Mouse (Mus musculus): ENCODE results near the gene Cyp4f40.
"Not testable (repeated sequence)": the region's sequence is repeated elsewhere in the genome, so short reads cannot be mapped to it uniquely, and the experiment has no call there.

Gene Cyp4f40

DNA sequence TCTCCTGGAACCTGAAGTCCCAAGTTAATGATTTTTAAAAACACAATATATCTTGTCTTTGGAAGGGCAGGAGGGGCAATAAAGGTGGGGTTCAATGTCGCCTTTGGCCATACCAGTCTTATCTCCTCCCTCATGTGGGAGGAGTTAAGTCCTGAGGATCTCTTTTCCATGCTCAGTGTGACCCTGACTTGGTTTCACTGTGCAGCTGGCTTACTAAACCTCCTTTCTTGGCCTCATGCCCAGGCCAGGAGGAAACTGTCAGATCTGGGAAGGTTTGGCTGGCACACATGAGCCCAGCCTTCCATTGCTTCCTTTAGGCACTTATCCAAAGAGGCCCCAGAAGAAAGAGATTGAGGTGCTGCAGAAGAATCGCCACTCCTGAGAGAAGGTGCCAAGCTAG is at the start of gene Cyp4f40:
Gene Cyp4f40 (plus strand): TSS at position 189 of the 400 bp plus-strand sequence.
- no peak for DNase-seq (ENCODE audit: low spot score)

DNA sequence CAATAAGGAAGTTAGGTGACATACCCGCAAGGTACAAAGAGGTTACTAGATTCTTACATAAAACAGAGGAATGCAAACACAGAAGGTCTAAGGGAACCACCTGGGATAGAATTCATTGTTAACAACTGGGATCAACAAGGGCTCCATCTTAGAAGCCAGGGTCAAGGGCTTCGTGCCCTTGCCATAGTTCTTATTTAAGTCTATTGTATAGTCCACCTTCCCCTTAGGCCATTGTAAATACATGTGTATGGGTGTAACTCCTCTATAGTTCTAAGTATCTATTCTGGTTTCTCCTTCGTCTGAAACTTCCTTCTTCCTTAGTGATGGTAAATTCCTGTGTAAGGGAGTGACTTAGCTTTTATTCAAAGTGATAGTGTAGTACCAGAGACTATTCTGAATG is 48.5 kb upstream of the Cyp4f40 start:
- DNase-seq (ENCODE audit: low spot score): not testable (repeated sequence)

DNA sequence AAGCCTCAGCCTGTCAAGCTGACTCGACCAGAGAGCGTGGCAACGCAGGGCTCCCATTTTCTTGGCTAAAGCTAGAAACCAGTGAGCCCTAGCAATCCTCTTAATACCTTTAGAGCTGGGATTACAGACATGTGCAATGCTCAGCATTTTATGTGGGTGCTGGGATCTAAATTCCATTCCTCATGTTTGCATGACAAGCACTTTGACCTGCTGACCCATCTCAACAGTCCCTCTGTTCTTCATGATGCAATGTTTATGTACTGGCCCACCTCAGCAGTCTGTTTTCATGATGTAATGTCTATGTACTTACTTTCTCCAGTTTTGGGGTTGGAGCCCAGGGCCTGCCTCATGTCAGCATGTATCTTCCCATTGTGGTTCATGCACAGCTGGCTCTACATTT is 47.8 kb upstream of the Cyp4f40 start:
- no peak for DNase-seq (ENCODE audit: low spot score)

DNA sequence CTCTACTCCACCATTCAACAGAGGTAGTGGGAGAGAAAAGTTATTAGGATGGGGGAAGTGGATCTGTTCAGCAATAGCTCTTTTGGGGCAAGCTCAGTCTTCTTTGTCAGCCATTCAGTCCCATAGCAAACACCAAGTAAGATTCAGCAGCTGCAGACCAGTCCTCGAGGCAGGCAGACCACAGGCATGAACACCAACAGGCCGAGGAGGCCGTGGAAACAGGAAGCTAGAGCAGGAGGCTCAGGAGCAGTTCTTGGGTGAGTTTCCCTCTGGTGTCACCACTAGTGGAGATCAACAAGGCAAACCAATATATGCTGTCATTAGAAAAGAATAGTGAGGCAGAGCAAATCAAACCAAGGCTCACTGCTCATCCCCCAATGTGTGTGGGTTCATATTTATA is 46.3 kb upstream of the Cyp4f40 start:
- no peak for DNase-seq (ENCODE audit: low spot score)

DNA sequence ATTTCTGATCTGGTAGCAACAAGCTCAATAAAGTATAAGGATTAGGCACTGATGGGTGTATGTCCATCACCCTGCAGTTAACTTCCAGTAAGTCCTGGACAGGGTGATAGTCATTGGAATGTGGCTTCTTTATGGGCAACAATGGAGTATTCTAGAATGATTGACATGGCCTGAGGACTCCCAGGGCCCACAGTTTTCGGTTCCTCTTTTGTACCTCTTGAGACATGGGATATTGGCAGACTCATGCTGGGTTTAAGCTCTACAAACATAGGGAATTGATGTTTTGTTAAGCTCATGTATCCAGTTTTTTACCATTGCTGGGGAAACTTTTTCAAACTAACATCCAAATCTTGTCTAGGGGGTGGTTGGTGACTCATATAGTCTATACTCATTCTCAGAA is 41.4 kb upstream of the Cyp4f40 start:
- no peak for DNase-seq (ENCODE audit: low spot score)

DNA sequence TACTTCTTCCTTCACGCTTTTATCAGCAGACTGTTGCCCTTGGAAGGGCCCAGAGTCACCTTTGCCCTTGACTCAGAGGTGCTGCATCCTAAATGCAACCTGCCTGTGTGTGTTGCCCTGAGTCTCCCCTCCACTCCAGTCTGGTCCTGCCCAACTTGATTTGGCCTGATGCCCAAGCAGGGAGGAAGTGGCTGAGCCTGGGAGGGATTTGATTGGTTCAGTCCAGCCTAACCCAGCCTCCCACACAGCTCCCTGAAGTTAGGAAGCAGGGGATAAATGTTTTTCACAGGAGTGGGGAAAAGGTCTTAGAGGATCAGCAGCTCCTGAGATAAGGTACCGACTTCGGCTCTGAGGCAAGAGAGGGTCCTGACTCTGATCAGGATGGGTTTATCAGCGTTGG is 37.7 kb upstream of the Cyp4f40 start, which contains the start of gene Cyp4f37:
Gene Cyp4f37 (plus strand): TSS at position 292 of the 400 bp plus-strand sequence.
- not testable (repeated sequence) for DNase-seq (ENCODE audit: low spot score)

DNA sequence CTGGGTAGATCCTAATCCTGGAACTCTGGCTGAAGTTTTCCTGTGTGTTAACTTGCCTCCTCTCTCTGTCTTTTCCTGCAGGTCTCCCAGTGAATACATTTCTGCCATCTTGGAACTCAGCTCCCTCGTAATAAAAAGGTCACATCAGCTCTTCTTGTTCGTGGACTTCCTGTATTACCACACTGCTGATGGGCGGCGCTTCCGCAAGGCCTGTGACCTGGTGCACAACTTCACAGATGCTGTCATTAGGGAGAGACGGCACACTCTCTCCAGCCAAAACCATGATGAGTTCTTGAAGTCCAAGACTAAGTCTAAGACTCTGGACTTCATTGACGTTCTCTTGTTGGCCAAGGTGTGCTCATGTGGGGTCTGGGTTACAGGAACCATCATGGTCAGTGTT is 29.0 kb upstream of the Cyp4f40 start:
- DNase-seq (ENCODE audit: low spot score): not testable (repeated sequence)

DNA sequence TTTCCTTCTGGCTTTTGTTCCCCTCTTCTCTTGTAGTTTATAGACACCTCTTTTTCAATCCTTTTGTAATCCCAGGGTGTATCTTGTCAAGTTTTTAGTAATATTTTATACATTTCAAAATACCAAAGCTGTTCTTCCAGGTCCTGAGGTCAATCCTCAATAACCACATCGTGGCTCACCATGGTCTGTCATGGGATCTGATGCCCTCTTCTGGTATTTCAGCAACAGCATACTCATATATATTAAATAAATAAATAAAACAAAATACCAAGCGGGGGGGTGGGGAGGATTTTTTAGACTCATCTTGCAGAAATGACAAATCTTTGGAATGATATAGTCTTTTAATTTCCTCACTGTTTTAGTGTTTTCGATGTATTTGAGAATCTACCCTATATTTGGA is 26.8 kb upstream of the Cyp4f40 start:
- DNase-seq (ENCODE audit: low spot score): no peak

DNA sequence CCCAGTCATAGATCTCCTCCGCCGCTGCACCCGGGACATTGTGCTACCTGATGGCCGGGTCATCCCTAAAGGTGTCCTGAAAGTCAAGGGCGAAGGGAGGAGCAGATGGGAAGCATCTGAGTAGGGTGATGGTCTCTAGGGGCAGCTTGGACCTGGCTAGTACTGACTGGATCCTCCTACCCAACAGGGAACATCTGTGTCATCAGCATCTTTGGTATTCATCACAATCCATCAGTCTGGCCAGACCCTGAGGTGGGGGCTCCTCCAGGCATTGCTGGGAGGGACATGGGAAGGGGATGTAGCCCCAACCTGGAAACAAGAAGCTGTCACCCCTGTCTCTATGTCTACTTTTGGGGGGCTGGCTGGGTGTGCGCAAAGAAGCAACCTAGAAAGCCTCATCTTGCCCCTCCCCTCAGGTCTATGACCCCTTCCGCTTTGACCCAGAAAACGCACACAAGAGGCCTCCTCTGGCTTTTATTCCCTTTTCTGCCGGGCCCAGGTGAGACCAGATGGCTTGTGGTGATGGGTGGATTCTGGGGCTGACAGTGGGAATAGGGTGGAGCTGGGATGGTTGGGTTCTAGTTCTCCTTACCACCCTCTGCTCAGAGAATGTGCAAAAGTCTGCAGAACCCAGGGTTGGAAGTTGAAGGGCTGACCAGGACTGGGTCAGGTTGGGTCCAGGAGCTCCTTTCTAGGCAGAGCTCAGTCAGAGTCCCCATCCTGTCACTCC is 24.3 kb upstream of the Cyp4f40 start:
- DNase-seq (ENCODE audit: low spot score): not testable (repeated sequence)

DNA sequence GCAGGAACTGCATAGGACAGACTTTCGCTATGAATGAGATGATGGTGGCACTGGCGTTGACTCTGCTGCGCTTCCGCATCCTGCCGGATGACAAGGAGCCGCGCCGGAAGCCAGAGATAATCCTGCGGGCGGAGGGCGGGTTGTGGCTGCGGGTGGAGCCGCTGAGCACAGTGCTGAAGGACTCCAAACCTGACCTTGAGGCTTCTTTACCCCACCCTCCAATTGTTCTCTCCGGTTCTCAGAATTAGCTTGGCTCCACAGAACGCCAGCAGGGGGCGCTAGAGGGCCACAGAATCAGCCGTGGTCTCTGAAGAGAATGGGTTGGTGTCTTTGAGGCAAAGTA is 23.8 kb upstream of the Cyp4f40 start:
- peak; percentile 58 for DNase-seq (ENCODE audit: low spot score)

DNA sequence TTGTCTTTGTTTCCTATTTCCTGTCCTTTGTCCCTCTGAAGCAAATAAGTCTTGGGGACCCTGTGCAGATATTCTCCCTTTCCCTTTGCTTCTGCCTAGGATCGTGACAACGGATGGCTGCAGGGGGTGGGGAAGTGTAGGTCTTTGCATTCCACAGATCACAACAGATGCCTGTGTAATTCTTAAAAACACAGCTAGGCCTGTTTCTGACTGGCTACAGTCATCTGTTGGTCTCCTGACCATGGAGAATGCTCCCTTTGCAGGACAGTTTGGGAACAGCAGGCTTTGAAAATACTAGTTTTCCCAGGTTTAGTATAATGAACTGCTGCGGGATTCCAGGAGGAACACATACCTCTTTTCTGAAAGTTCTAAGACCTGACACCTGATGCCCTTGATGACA is 22.4 kb upstream of the Cyp4f40 start:
- no peak for DNase-seq (ENCODE audit: low spot score)

DNA sequence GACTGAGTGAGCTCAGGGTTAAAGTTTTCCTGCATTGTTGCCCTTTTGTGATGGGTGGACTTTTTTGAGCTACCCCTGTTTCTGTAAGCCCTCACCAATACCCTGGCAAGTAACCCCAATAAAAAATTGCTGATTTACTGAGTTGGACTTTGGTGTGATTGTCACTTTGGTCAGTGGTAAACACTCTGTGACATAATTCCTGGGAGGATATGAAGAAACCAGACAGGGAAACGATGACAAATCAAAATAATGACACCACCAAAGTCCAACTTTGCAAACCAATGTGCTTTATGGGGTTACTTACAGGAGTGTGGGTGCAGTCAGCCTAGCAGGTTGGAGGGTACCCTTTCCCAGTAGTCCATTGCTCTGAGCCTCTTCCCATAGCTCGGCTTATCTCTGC is 21.5 kb upstream of the Cyp4f40 start:
- DNase-seq (ENCODE audit: low spot score): no peak

DNA sequence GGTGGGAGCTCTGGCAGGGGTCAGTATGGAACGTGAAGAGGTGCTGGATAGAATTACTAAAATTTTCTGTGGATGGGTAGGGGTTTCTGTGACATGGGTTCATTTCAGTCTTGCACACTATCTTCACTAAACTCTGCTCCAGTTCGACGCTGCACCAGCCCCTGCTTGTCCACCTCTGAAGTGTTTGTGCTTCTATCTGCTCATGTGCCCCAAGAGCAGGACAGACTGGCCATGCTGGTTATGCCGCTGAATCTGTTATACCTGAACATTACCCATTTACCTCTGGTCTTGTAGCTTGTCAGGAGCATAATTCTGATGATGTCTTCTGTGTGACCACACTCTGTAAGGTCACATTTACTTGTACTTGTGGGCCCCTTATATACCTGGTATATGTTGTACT is 12.1 kb upstream of the Cyp4f40 start:
- DNase-seq (ENCODE audit: low spot score): no peak

DNA sequence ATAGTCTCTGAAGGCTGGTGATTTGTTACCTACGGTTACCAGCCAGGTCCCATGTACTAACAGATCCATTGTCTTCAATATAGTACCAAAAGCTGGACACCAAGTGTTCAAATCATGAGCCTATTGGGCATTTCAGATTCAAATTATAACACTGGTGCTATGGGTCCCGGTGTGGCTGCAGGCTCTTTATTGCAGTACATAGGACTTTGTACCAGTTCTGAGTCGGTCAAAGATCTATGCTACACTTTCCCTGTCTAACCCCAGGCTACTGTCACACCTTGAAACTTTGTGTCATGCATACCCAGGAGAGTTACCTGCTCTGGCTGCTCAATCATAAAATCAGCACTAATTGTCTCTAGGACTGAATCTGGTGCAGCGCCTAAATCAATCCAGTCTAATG is 4.8 kb upstream of the Cyp4f40 start:
- DNase-seq (ENCODE audit: low spot score): no peak

DNA sequence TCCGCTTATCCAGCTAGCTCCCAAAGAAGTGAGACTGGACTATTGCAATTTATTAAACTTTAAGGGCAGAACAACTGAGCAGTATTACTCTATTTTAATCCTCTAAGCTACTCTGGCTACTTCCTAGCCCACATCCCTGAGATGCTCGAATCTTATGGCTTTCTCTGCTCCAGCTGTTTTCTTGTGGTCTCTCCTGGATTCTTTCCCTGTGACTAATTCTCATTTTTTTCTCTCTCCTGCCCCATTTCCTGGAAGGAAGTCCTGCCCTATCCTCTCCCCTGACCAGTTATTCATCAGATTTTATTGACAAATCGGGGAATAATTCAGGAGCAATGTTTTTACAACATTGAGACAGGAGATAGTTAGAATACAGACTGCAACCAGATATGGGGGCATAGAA is 1.7 kb upstream of the Cyp4f40 start:
- DNase-seq (ENCODE audit: low spot score): no peak

DNA sequence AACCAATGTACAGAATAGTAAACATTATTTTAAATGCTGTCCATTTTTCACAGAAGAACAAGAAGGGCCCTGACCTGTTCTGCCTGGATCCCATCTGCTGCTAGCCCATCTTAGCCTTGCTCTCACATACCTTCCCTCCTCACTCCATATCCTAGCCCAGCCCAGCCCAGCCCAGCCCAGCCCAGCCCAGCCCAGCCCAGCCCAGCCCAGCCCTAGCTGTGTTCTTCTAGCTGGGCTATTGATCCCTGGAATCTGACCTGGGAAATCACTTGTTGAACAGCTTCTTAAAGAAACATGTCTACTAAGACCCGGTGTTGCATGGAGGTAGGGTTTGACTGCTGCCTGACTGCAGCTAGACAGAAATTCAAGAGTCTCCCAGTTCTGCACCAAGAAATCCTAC is 454 bp upstream of the Cyp4f40 start:
- no peak for DNase-seq (ENCODE audit: low spot score)

DNA sequence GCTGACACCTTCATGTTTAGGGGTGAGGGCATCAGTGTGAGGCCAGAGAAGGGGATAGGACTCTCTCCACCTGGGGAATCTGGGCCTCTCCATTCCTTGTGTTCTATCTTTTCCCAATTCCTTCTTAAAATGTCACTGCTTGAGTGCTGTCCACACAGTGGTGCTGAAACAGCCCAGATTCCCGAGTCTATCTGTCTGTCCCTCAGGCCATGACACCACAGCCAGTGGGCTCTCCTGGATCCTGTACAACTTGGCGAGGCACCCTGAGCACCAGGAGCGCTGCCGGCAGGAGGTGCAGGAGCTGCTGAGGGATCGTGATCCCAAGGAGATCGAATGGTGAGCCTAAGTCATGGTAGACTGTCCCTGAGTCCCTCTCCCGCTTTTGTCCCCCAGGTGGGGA is 15.3 kb downstream of the Cyp4f40 start:
- no peak for DNase-seq (ENCODE audit: low spot score)

DNA sequence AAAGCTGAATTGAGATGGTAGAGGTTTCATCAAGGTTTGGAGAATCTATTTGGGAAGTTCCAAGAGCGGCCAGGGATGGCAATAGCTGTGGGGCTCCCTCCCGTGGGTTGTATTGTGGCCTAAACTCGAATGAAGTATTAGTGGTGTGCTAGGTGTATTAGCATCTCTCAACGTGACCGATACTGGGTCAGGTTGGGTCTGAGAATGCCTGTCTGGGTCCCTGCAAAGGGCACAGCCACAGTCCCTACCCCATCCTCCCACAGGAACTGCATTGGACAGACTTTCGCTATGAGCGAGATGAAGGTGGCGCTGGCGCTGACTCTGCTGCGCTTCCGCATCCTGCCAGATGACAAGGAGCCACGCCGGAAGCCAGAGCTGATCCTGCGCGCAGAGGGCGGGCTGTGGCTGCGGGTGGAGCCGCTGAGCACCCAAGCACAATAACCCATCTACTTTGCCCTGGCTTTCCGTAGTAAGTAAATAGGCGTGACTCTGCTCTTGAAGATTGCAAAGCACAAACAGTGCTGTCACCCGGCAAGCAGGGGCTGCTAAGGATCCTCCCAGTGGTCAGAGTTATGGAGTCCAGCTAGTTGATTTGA is 17.4 kb downstream of the Cyp4f40 start:
- DNase-seq (ENCODE audit: low spot score): no peak

DNA sequence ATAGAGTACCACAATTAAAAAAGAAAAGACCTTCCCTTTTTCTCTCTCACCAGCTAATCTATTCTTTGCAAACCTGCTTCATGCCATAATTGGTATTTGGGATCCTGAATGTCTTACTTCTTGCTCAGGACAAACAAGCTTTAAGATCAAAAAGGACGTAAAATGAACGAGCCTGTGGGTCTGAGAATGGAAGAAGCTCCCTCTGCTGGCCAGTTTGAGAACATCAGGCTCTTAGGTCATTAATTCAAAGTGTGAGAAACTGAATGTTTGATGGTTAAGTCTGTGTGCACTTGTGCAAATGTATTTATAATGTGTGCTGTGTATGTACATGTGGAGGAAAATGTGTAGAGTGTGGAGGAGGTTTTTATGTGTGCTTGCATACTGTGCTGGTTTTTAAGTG is 21.7 kb downstream of the Cyp4f40 start:
- no peak for DNase-seq (ENCODE audit: low spot score)

DNA sequence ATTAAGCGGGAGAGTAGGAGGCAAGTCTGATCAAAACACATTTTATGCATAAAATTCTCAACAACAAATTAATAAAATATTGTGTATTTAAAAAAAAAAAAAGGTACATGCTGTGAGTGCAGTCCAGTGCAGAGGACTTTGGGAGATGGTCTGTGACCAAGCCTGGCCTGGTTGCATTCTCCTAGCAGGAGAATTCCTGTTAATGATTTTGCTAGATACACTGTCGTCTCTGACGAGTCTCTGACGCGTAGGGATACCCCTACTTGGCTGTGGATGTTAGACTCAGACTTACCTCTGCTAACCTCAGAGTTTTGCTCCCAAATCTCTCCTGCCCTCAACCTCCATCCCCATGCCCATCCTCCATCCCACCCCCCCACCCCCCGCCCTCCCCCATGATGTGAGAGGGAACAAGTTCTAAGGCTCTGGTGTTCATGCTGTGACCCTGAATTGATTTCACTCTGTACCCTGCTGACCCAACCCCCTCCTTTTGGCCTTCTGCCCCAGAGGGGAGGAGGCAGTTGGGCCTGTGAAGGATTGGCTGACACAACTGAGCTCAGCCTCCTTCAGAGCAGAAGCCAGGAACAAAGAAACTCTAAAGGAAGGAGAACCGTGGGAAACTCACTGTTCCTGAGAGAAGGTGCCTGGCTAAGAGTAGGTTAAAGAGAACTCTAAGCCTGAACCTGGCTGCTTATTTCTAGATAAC is 26.5 kb downstream of the Cyp4f40 start, which contains the start of gene Cyp4f15:
Gene Cyp4f15 (plus strand): TSS at position 580 of the 703 bp plus-strand sequence.
- no peak for DNase-seq (ENCODE audit: low spot score)

DNA sequence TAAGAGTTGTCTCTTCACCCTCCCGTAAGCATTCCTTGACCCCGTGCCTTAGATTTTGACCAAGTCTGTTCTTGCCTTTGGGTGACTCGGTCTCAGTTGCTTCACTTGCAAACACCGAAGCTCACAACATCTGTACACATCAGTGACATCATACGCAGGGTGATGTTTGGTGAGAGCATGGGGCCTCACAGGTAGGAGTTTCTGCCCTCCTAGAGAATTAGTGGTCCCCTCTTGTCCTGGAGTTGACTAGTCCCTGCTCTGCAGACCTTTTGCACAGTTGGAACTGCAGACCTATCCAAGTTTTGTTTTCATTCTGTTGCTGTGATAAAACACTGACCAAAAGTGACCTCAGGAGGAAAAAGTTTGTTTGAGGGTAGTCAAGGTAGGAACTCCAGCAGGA is 28.0 kb downstream of the Cyp4f40 start:
- no peak for DNase-seq (ENCODE audit: low spot score)

DNA sequence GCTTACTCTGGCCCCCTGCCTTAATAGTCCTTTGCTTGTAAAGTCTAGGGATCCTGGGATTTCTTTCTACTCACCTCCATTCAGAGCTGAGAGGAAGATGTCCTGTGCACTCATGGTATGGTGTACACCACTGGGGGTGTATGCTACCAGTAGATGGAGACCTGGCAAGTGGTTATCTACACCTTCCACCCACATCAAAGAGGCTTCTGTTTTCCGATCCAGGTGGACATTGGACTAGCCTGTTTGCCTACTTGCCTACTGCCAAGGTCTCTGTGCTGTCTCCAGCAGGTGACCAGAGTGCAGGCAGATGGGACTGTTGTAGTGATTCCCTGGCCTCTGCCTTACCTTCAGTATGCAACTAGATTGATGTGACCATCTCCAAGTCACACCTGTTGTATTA is 32.3 kb downstream of the Cyp4f40 start:
- no peak for DNase-seq (ENCODE audit: low spot score)

DNA sequence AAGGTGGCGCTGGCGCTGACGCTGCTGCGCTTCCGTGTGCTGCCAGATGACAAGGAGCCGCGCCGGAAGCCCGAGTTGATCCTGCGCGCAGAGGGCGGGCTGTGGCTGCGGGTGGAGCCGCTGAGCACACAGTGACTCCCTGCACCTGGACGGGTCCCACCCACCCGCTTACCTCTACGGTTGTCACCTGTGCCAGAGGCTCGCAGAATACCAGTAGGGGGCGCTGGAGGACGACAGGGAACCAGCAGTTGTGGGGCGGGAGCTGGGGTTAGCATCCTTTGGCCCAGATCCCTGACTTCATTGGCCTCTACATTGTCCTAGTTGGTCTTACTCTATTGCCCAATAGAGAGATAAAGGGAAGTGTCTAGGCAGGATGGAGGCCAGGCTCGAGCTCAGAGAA is 44.1 kb downstream of the Cyp4f40 start:
- DNase-seq (ENCODE audit: low spot score): no peak

Measured in urinary bladder, postnatal 10 days (tissue).